In the genomic region with DNA sequence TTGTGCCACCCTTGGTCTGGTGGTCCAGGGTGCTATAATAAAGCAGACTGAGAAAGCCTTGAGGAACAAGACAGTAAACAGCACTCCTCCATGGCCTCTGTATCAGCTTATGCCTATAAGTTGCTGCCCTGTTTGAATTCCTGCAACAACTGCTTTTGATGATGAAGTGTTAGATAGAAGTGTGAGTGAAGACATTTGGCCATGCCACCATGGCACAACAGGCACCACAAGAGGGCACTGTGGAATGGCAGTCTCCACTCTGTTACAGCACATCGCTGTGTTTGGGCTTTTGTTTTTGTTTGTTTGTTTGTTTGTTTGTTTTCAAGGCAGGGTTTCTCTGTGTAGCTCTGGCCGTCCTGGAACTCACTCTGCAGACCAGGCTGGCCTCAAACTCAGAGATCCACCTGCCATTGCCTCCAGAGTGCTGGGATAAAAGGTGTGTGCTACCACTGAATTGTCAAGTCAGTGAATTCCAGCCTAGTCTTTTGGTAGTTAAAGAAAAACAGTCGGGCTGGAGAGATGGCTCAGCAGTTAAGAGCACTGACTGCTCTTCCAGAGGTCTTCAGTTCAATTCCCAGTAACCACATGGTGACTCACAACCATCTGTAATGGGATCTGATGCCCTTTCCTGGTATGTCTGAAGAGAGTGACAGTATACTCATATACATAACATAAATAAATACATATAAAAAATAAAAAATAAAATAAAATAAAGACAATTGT, we compare ENCODE assay signal across 9 mouse cellular contexts. TPM values are rescaled to one million over a fixed set of nuclear protein-coding genes. Genes with fewer than 3 reads are reported as not detected.
DNase-seq lines count a peak whose midpoint lies in the region; ATAC-seq and TF ChIP-seq lines count a peak whose summit lies in the region.
"Had no signal": no experiment of that assay in that cellular context is flagged by ENCODE, and none has a peak within 500 bp of the region (broad histone marks: within the 10 kb centered on the region; RNA-seq: fewer than 3 reads in every experiment).

No protein-coding gene starts in this region.

- TF ChIP-seq POLR2A in cerebellum, adult 2 months (IDR thresholded peaks at IDR 0.05; ENCODE audit: borderline replicate concordance, insufficient read depth, low read length), result no peak

- no peak for ATAC-seq in forebrain, postnatal 0 days
- no peak for ATAC-seq in forebrain, embryonic 14.5 days
- ATAC-seq in midbrain, postnatal 0 days (ENCODE audit: low FRiP score), result no peak
- ATAC-seq in lung, postnatal 0 days, result peak; percentile 53

- no peaks in the 10 kb centered on the region for H3K36me3 ChIP-seq in forebrain, postnatal 0 days (ENCODE audit: insufficient read depth)
- H3K36me3 ChIP-seq in forebrain, embryonic 14.5 days (ENCODE audit: control insufficient read depth, insufficient read depth, low read length), result no peaks in the 10 kb centered on the region
- H3K36me3 ChIP-seq in midbrain, postnatal 0 days (ENCODE audit: insufficient read depth, low read length), result no peaks in the 10 kb centered on the region
- no peaks in the 10 kb centered on the region for H3K36me3 ChIP-seq in midbrain, embryonic 10.5 days
- no peaks in the 10 kb centered on the region for H3K36me3 ChIP-seq in lung, postnatal 0 days (ENCODE audit: insufficient read depth, low read length)
- H3K36me3 ChIP-seq: liver, embryonic 15.5 days had no signal

- H3K4me2 ChIP-seq in forebrain, postnatal 0 days (ENCODE audit: low read depth), result no peak overlapping the region
- H3K4me2 ChIP-seq in forebrain, embryonic 14.5 days (ENCODE audit: low read length), result no peak overlapping the region
- no peak overlapping the region for H3K4me2 ChIP-seq in midbrain, postnatal 0 days (ENCODE audit: low read depth, low read length, poor library complexity, severe bottlenecking)
- H3K4me2 ChIP-seq in lung, postnatal 0 days (replicated peaks; ENCODE audit: low read depth, low read length), result no peak overlapping the region
- H3K4me2 ChIP-seq: liver, embryonic 15.5 days had no signal

- no peaks in the 10 kb centered on the region for H3K9me3 ChIP-seq in forebrain, postnatal 0 days (ENCODE audit: low read length)
- H3K9me3 ChIP-seq in forebrain, embryonic 14.5 days (replicated peaks; ENCODE audit: control insufficient read depth, low read length), result no peaks in the 10 kb centered on the region
- no peaks in the 10 kb centered on the region for H3K9me3 ChIP-seq in midbrain, postnatal 0 days (ENCODE audit: low read length)
- peaks cover 10% of the 10 kb centered on the region; the same call in 1 of the 2 replicates for H3K9me3 ChIP-seq in midbrain, embryonic 10.5 days (replicated peaks)
- no peaks in the 10 kb centered on the region for H3K9me3 ChIP-seq in lung, postnatal 0 days (ENCODE audit: low read length)
- H3K9me3 ChIP-seq: liver, embryonic 15.5 days had no signal

- WGBS in forebrain, postnatal 0 days, result 32% methylated on average over 3 of the region's 3 CpGs
- 51% methylated on average over 3 of the region's 3 CpGs for WGBS in forebrain, embryonic 14.5 days
- 42% methylated on average over 3 of the region's 3 CpGs for WGBS in midbrain, postnatal 0 days
- WGBS in midbrain, embryonic 10.5 days, result 69% methylated on average over 3 of the region's 3 CpGs
- 15% methylated on average over 3 of the region's 3 CpGs for whole genome bisulfite sequencing in cerebellum, adult 2 months
- WGBS in lung, postnatal 0 days, result 41% methylated on average over 3 of the region's 3 CpGs

- H3K9ac ChIP-seq in forebrain, postnatal 0 days, result no peak overlapping the region
- no peak overlapping the region for H3K9ac ChIP-seq in forebrain, embryonic 14.5 days (ENCODE audit: low read length)
- no peak overlapping the region for H3K9ac ChIP-seq in midbrain, postnatal 0 days (replicated peaks; ENCODE audit: low read length, poor library complexity, severe bottlenecking)
- no peak overlapping the region for H3K9ac ChIP-seq in lung, postnatal 0 days (replicated peaks; ENCODE audit: low read depth)
- H3K9ac ChIP-seq: liver, embryonic 15.5 days had no signal

- H3K27ac ChIP-seq in forebrain, postnatal 0 days (ENCODE audit: low read depth, low read length), result no peak overlapping the region
- no peak overlapping the region for H3K27ac ChIP-seq in forebrain, embryonic 14.5 days (ENCODE audit: low read depth, low read length)
- no peak overlapping the region for H3K27ac ChIP-seq in midbrain, postnatal 0 days (ENCODE audit: low read depth, low read length)
- H3K27ac ChIP-seq in midbrain, embryonic 10.5 days (replicated peaks), result no peak overlapping the region
- H3K27ac ChIP-seq in cerebellum, adult 2 months (ENCODE audit: insufficient read depth, low read length), result no peak overlapping the region
- no peak overlapping the region for H3K27ac ChIP-seq in lung, postnatal 0 days (ENCODE audit: low read length)
- H3K27ac ChIP-seq: liver, embryonic 15.5 days had no signal

- intact Hi-C loops in gastrocnemius, postnatal 36 days (cut with DNase I), result loop anchor here (2.0 kb wide), 1 partner anchor 50 kb away; no protein-coding TSS in a partner anchor

- DNase-seq in forebrain, postnatal 0 days, result peak; percentile 50
- no peak for DNase-seq in forebrain, embryonic 14.5 days (ENCODE audit: low spot score)
- peak; percentile 28 for DNase-seq in midbrain, postnatal 0 days (ENCODE audit: low spot score)
- DNase-seq in midbrain, embryonic 10.5 days (ENCODE audit: low spot score), result no peak
- peak; percentile 32 to 51 for DNase-seq in cerebellum, adult 2 months
- peak; percentile 49 for DNase-seq in lung, postnatal 0 days (ENCODE audit: low spot score)
- DNase-seq in ovary, postnatal 36 days (ENCODE audit: low spot score), result no peak
- no peak for DNase-seq in gastrocnemius, postnatal 36 days

- H3K4me1 ChIP-seq in forebrain, postnatal 0 days (ENCODE audit: insufficient read depth), result no peaks in the 10 kb centered on the region
- H3K4me1 ChIP-seq in forebrain, embryonic 14.5 days (ENCODE audit: control insufficient read depth, insufficient read depth, low read length), result no peaks in the 10 kb centered on the region
- no peaks in the 10 kb centered on the region for H3K4me1 ChIP-seq in midbrain, postnatal 0 days (ENCODE audit: insufficient read depth, low read length)
- H3K4me1 ChIP-seq in midbrain, embryonic 10.5 days, result no peaks in the 10 kb centered on the region
- no peaks in the 10 kb centered on the region for H3K4me1 ChIP-seq in cerebellum, adult 2 months (ENCODE audit: control insufficient read depth, insufficient read depth, low read length)
- H3K4me1 ChIP-seq in lung, postnatal 0 days (ENCODE audit: insufficient read depth, low read depth, low read length), result peaks cover 15% of the 10 kb centered on the region; the same call in 1 of the 2 replicates
- H3K4me1 ChIP-seq: liver, embryonic 15.5 days had no signal

- H3K4me3 ChIP-seq in forebrain, postnatal 0 days (ENCODE audit: low read depth, low read length), result no peak overlapping the region
- H3K4me3 ChIP-seq in forebrain, embryonic 14.5 days (ENCODE audit: low read depth, low read length), result no peak overlapping the region
- no peak overlapping the region for H3K4me3 ChIP-seq in midbrain, postnatal 0 days (ENCODE audit: low read depth, low read length)
- H3K4me3 ChIP-seq in midbrain, embryonic 10.5 days, result no peak overlapping the region
- no peak overlapping the region for H3K4me3 ChIP-seq in cerebellum, adult 2 months (replicated peaks; ENCODE audit: insufficient read depth, low read depth, low read length)
- H3K4me3 ChIP-seq in lung, postnatal 0 days (ENCODE audit: low read depth, low read length), result no peak overlapping the region
- H3K4me3 ChIP-seq: liver, embryonic 15.5 days had no signal

- H3K27me3 ChIP-seq in forebrain, postnatal 0 days (ENCODE audit: insufficient read depth, low read length), result no peaks in the 10 kb centered on the region
- H3K27me3 ChIP-seq in forebrain, embryonic 14.5 days (replicated peaks; ENCODE audit: control insufficient read depth, insufficient read depth, low read length), result no peaks in the 10 kb centered on the region
- H3K27me3 ChIP-seq in midbrain, postnatal 0 days (ENCODE audit: insufficient read depth, low read length), result no peaks in the 10 kb centered on the region
- no peaks in the 10 kb centered on the region for H3K27me3 ChIP-seq in midbrain, embryonic 10.5 days (ENCODE audit: low read depth, poor library complexity, severe bottlenecking)
- no peaks in the 10 kb centered on the region for H3K27me3 ChIP-seq in cerebellum, adult 2 months (ENCODE audit: control insufficient read depth, insufficient read depth, low read length)
- no peaks in the 10 kb centered on the region for H3K27me3 ChIP-seq in lung, postnatal 0 days (replicated peaks; ENCODE audit: insufficient read depth, low read length)
- H3K27me3 ChIP-seq: liver, embryonic 15.5 days had no signal

- TF ChIP-seq CTCF in forebrain, postnatal 0 days (IDR thresholded peaks at IDR 0.05; ENCODE audit: low read depth), result peak; percentile 76
- peak; percentile 78 for TF ChIP-seq CTCF in midbrain, postnatal 0 days (IDR thresholded peaks at IDR 0.05)
- TF ChIP-seq CTCF in cerebellum, adult 2 months (IDR thresholded peaks at IDR 0.05; ENCODE audit: borderline replicate concordance, insufficient read depth, low read depth, low read length), result peak; percentile 88
- peak; percentile 80 for TF ChIP-seq CTCF in lung, postnatal 0 days (IDR thresholded peaks at IDR 0.05)

- TF ChIP-seq EP300 in lung, postnatal 0 days (IDR thresholded peaks at IDR 0.05), result no peak

RNA-seq across cellular contexts. Expression of gene P4ha1, which starts 13.9 kb away (rescaled TPM):
- 26.7 and 29.3 TPM in 2 replicates for total RNA-seq in forebrain, postnatal 0 days (2014; rRNA removed)
- polyA plus RNA-seq in forebrain, postnatal 0 days (2015; fragmentation: Nextera tagmentation; extraction: Ambion mirVana), result 12.4 and 13.4 TPM in 2 replicates
- polyA plus RNA-seq in forebrain, embryonic 14.5 days (2014; fragmentation: Nextera tagmentation; extraction: Ambion mirVana), result 23.8 and 29.2 TPM in 2 replicates
- total RNA-seq in midbrain, postnatal 0 days (2014; rRNA removed), result 21.3 and 25.9 TPM in 2 replicates
- polyA plus RNA-seq in midbrain, postnatal 0 days (2015; fragmentation: Nextera tagmentation; extraction: Ambion mirVana), result 12.8 and 14.2 TPM in 2 replicates
- polyA plus RNA-seq in midbrain, embryonic 10.5 days (2016; fragmentation: Nextera tagmentation; extraction: Ambion mirVana), result 39.6 and 50.9 TPM in 2 replicates
- polyA plus RNA-seq in cerebellum, adult 2 months (2012; rRNA removed), result 17.7 and 18.8 TPM in 2 replicates
- 40.6 and 40.7 TPM in 2 replicates for polyA plus RNA-seq in lung, postnatal 0 days (2015; fragmentation: Nextera tagmentation; extraction: Ambion mirVana)
- 10 to 100 TPM; 21.9 to 31.7 TPM for total RNA-seq in gastrocnemius, postnatal 36 days (2021)

Comparison
In these comparisons a context has a peak if more than half of its experiments do, and no peak if none do; other contexts are left out.
1. DNase-seq: peak in forebrain, postnatal 0 days (single experiment), midbrain, postnatal 0 days (single experiment), cerebellum, adult 2 months (2 of 2) and lung, postnatal 0 days (single experiment); none in forebrain, embryonic 14.5 days (single experiment), midbrain, embryonic 10.5 days (single experiment), ovary, postnatal 36 days (single experiment) and gastrocnemius, postnatal 36 days (0 of 2).
2. Peak in every context shown above with its lines, with median percentiles within 50 percentile points of each other: CTCF ChIP-seq.